Mouse (Mus musculus): ENCODE measurements around the gene Rasl2-9.
"Not testable (repeated sequence)": the region's sequence is repeated elsewhere in the genome, so short reads cannot be mapped to it uniquely, and the experiment has no call there.

Gene Rasl2-9

DNA sequence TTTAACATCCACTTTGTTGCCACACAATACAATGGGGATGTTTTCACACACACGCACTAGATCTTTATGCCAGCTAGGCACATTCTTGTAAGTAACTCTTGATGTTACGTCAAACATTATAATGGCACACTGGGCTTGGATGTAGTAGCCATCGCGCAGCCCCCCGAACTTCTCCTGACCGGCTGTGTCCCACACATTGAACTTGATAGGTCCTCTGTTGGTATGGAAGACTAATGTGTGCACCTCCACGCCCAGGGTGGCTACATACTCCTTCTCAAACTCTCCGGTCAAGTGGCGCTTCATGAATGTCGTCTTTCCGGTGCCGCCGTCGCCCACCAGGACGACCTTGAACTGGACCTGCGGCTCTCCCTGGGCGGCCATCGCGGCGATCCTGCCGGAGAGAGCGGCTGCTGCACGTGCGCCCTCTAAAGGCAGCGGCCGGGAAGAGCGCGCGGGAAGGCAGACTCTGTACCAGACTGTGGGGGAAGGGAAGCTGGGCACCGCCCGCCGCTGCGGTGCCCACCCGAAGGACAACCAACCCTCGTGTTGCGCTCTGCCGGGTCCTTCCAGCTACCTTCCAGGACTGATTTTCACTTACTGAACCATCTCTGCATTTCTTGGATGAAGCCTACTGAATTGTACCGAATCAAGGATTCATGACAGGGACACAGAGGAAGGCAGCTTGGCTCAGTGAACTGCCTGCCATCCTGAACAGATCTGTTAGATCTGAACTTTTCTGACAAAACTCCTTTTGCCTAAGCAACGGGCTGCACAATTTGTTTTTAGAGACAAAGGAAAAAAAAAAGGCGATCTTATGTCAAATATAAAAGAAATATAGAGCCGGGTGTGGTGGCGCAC is at the start of gene Rasl2-9:
Gene Rasl2-9 (minus strand): TSS at position 402 of the 858 bp plus-strand sequence.
- DNase-seq = peak; percentile 12 to 21

DNA sequence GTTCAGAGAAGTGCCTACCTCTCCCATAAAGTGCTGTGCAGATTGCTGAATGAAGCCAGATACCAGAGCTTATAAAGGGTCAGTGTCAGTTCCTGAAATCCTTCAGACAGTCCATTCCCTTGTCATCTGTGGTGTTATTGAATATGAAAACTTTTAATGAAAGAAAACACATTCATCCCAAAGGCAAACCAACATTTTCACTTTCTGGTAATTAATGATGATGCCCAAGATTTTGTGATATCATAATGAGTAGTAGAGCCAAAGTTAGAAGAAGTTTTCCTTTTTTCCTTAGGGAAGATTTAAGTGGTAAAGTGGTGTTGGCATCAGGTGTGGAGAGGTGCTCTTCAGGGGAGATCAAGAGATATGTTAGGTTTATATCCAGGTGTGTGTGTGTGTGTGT is 23.8 kb upstream of the Rasl2-9 start, which contains the start of gene Vmn1r55:
Gene Vmn1r55 (minus strand): TSS at position 101 of the 400 bp plus-strand sequence.
- not testable (repeated sequence) for DNase-seq

DNA sequence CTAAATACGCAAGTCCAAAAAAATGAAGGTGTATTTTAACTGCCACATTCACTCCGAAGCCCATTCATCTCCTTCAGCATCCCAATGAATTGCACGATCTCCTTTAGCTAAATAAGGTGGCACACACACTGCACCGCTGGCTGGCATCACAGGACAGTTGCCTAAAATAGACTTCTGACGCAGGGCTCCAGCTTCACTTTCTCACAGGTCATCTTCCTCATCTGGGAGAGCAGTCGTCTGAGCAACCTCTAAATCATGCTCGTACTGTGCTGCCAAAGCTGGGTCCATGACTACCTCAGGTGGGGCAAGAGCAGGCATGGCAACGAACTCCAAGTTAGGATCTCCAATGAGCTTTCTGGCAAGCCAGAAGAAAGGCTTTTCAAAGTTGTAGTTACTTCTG is 672 bp downstream of the Rasl2-9 start:
- DNase-seq = no peak

- no peak for DNase-seq
Observed at GRCm38 (mm10) chr7:5116850-5117249, 8.9 kb downstream of the Rasl2-9 start, which contains the start of gene Rfpl4. Gene Rfpl4 (minus strand): TSS chr7:5116950.

DNA sequence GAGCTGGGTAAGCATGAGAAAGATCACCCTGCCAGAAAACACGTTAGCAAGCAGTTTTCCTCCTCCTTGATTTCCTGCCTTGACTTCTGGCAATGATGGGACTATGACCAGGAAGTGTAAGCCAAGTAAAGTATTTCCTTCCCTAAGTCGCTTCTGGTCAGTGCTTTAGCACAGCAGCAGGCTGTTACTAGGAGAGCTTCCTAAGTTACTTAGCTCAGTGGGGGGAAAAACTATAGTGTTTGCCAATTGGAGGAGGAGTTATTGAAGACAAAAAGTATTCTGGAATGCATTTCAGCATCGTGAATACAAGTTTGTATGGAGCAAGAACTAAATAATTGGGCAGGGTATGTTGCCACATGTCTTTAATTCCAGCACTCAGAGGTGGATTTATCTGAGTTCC is 13.0 kb downstream of the Rasl2-9 start:
- DNase-seq = no peak

DNA sequence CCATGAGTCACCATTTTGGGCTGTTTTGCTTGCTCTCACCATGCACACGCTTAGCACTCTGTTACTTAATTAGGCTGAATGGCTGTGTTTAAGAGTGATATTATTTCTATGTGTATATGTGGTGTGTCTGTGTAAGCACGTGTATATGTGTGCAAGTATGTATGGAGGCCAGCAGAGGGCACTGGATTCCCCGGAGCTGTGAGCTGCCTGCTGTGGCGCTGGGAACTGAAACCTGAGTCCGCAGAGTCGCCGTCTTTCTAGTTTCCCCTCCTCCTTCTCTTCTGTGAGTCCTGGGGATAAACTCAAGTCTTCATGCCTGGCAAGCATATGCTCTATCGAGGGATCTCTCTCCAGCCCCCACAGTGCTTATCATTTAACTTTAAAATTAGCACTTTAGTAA is 16.4 kb downstream of the Rasl2-9 start:
- no peak for DNase-seq

GRCm38 (mm10) chr7:5108272-5108671 is 17.5 kb downstream of the Rasl2-9 start:
- no peak for DNase-seq

GRCm38 (mm10) chr7:5102564-5102963 is 23.2 kb downstream of the Rasl2-9 start:
- DNase-seq = no peak

GRCm38 (mm10) chr7:5101066-5101663 is 24.6 kb downstream of the Rasl2-9 start:
- DNase-seq = no peak

DNA sequence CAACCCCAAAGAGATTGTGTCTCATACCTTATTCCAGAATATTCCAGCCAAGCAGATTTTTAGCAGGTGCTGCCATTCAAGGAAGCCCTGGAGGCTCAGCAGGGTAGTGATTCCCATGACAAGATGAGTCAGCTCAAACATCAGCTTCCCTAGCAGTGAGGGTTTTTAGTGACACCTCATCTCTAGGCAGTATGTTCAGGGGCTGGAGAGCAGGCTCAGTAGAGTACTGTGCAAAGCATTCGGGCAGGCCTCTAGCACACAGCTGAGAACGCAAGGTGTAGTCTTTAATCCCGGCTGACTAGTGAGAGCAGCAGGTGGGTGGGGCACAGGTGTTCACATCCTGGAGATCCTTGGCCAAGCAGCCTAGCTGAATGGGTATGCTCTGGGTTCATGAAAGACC is 26.0 kb downstream of the Rasl2-9 start:
- DNase-seq = no peak

DNA sequence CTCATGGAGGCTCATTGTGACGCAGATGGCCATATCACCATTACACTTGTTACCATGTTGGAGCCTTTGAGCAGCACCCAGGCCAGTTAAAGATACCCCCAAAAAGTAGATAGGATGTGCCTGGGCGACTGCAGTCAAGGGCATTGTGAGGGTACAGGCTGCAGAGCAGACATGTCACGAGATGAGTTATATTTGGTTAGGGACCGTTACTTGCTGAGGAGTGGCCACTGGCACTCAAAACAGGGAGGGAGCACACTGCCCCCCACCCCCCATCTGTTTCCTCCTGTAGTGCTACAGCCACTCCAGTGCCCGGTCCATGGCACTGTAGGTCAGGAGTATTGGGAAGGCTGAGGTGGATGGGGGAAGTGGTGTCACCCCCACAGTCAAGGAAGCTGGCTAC is 27.0 kb downstream of the Rasl2-9 start:
- DNase-seq = no peak

GRCm38 (mm10) chr7:5092831-5093510 is 32.8 kb downstream of the Rasl2-9 start:
- no peak for DNase-seq

DNA sequence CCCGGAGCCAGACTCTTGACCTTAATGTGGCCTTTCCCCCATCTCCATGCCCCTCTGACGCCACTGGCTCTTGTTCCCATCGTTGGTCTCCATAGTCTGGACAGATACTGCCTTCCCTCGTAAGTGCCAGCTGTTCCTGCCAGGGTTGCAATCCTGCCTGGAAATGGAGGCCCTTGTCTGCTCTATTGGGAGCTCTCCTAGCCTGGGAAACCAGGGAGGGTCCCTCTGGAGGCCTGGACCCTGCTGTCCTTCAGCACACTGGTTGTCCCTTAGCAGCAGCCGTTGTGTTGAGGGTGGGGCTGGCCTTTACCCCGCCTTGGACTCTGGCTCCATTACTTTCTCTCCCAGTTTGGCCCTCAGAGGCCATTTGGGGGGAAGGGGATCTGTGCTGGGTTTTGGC is 33.4 kb downstream of the Rasl2-9 start:
- no peak for DNase-seq

- DNase-seq = no peak
Observed at GRCm38 (mm10) chr7:5091008-5091728, 34.6 kb downstream of the Rasl2-9 start.

DNA sequence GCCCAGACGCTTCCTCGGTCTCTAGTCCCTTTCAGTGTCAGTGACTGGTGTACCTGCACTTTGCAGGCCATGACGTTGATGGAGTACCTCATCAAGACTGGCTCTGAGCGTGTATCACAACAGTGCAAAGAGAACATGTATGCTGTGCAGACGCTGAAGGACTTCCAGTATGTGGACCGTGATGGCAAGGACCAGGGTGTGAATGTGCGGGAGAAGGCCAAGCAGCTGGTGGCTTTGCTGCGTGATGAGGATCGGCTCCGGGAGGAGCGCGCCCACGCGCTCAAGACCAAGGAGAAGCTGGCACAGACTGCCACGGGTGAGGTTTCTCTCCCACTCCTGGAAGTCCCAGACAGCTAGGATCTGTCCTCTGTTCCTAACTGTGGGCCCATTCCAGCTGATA is 35.9 kb downstream of the Rasl2-9 start:
- no peak for DNase-seq

DNA sequence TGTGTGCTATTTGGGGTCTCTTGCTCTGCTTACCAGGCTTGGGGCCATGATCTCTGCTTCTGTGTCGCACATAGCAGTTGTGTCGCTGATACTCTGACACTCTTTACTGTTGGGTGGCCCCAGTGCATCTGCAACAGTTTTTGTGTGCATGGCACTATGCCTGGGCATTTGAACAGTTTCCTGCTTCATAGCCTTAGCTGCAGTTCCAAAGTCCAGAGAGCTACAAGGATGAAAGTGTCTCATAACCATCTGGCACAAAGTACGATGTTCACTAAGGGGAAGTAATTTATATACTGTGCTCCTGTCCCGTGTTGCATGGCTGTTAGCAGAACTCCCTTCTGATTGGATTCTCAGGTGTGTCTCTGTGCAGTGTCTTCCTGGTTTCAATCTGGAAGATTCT is 37.9 kb downstream of the Rasl2-9 start:
- DNase-seq = no peak

GRCm38 (mm10) chr7:5086921-5087440 is 38.8 kb downstream of the Rasl2-9 start:
- DNase-seq = no peak

- DNase-seq = no peak
Observed at GRCm38 (mm10) chr7:5085512-5085911, 40.2 kb downstream of the Rasl2-9 start.

GRCm38 (mm10) chr7:5083325-5084105 is 42.2 kb downstream of the Rasl2-9 start:
- no peak for DNase-seq

- DNase-seq = no peak
Observed at GRCm38 (mm10) chr7:5081939-5082338, 43.8 kb downstream of the Rasl2-9 start.

DNA sequence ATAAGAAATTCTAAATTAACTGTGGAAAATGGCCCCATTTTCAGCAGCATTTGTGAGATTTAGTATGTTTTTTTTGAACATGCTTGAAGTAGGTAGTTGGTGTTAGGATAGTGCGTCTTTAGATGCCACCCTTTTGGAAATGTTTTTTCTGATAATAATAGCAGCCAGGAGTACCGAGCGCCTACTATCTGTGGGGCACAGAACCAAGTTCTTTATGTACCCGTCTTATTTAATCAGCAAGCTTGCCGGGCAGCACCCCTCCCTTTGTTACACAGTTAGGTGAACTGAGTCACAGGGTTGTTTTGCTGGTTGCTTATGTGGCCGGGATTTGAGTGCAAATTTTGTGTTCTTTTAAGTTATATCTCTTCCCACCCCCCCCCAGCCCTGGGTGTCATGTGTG is 44.5 kb downstream of the Rasl2-9 start:
- no peak for DNase-seq

- no peak for DNase-seq
Observed at GRCm38 (mm10) chr7:5080815-5081214, 44.9 kb downstream of the Rasl2-9 start.
